Mouse (Mus musculus) 3T3-L1 (cell line): Measurements from ENCODE around the gene Tepsin.

Experiments
- DNase-seq: peaks from one replicate; pipeline ENCODE4 v3.0.0-alpha.2; 2015; ENCODE audit warnings: low read depth, low spot score

Gene Tepsin

GRCm38 (mm10) chr11:120111033-120111432 lies 12.5 kb upstream of the Tepsin start:
- DNase-seq = peak; percentile 79

GRCm38 (mm10) chr11:120110554-120110953 lies 12.0 kb upstream of the Tepsin start:
- peak; percentile 50 for DNase-seq

DNA sequence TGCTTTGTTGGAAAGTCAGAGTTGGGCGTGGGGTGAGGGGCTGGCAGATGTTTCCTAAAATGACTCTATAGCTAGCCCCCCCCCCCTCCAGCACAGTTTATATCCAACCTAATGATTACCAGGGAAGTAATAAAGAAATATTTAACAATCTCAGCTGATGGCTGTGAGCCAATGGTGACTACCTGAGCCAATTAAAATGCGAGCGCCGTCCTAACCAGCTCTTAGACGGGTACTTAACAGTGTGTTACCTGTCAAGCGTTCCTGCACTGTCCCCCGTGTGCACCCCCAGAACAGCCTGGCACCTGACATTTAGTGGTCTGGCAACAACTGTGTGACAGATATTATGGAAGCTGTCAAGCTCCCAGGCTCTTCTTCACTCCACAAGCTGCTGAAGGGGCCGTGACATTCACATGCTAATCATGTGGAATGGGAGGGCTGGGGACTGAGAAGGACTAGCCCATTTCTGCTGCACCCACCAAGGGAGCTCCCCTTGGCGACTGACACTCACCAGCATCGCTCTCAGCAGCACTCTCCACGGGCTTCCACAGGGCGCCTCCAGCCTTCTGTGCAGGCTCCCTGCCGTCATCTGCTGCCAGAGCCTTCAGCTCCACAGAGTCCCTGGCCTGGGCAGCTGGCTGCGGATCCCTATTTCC lies 11.2 kb upstream of the Tepsin start:
- no peak for DNase-seq

DNA sequence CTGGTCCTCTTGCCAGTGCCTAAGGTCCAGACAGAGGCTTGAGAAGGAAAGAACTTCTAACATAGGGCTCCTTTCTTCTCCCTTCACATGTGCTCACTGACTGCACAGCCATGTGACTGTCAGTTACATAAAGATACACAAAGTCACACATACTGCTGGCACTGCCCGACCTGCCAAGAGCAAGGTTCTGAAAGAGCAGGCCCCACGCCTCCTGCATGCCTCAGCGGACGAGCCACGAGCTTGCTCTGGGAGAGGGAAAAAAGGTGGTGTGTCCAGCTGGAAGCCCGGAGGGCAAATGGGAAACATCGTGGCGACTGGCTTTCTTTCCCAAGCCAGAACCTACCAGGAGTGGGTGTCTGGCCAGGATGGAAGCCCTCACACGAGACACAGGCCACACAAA lies 9.3 kb upstream of the Tepsin start:
- no peak for DNase-seq

- no peak for DNase-seq
Measured at GRCm38 (mm10) chr11:120107026-120107425, 8.5 kb upstream of the Tepsin start.

GRCm38 (mm10) chr11:120103431-120103997 lies 5.0 kb upstream of the Tepsin start:
- DNase-seq = no peak

DNA sequence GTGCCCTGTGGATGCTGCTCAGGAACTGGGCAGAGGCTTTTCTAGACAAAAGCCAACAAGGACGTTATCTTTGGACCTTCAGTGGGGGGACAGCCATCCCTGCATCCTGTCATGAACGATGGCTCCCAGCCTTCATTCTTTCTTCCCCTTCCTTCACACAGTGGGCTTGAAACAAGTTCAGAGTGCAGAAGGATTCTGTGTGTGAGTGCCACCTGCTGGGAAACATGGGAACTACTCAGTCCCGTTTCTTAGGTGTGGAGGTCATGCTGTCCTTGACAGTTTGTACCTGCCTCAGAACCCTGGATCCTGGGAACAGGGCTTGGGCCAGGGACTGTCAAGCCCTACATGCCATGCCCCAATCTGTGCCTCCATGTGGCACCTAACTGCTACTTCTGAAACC lies 2.5 kb upstream of the Tepsin start:
- DNase-seq = peak; percentile 88

DNA sequence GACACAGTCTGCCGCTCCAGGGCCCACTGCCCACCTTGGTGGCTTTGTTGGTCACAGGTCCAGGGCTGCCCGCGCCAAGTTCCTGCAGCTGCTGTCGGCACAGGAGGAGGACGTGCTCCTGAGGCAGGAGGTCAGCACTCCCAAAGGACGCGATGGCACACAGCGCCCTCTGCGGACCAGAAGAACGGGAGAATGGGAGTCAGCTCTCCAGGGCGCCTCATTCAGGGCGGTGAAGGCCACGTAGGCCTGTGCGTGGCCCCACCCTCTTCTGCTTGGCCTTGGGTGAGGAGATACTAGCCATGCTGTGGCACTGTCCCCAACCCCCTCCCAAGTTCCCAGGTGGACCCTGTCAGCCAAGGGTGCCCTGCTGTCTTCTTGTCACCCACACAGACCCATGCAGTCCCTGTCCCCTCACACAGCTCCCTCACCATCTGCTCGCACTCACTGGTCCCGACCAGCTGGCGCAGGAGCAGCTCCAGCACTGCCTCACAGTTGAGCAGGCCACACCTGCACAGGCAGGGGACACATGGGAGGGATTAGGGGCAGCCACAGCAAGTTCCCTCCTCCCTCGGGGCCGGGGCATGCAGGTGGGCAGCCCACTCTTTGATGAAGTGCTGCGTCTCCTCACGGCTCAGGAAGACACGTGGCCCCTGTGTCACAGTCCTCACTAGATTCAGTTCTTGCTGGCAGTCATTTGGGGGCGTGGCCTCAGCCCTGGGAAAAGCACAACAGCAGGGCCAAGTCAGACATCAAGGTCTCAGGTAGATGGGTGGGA lies 5.5 kb downstream of the Tepsin start:
- DNase-seq = no peak

DNA sequence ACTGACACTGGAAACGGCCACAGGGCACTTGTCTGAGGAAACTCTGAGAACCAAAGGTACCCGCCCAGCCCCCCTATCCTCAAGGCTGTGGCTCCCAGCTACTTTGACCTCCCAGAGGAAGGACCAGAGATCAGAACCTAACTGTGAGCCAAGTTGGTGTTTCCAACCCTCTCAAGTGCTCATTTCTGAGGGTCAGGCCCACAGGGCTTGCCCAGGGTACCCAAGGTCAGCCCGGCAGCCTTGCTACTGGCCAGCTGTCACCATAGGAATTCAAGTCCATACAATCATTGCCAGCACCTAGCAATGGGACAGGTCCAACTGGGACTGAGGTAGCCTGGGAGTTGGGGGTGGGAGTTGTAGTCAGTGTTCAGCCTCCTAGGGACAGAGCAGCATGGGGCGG lies 7.9 kb downstream of the Tepsin start:
- no peak for DNase-seq

- peak; percentile 99 for DNase-seq
Measured at GRCm38 (mm10) chr11:120086702-120087152, 11.8 kb downstream of the Tepsin start, which contains the start of gene Cep131. TSS of gene Cep131 (minus strand) at chr11:120086827.

DNA sequence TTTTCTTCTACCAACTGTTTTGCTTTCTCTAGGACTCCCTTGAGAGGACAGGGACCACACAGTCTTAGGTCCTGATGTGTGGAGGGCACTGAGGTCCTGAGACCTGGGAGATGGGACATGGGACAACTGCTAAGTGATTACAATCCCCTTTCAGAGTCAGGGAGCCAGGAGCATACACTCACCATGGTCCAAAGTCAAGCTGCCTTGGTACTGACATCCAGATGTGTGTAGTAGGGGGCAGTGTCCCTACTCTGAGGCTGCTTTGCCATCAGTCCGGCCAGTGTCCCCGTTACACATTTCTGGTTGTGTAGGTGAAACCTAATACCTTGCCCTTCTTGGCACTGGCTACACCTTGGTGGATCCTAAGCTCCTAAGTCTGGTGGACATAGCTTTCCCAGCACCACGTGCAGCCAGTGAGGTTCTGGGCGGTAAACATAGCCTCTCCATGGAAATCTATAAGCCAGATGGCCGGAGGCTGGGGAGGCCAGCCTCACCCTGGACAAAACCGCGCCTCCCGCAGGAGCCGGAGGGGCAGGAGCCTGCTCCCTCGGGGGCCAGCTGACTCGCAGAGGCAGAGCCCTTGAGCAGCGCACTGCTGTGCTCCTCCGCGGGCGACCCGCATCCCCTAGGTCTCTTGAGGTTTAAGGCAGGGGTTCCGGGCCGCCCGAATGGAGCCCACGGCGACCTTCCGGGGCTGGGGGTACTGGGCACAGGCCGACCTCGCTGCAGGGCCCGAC lies 12.5 kb downstream of the Tepsin start:
- peak; percentile 62 for DNase-seq

DNA sequence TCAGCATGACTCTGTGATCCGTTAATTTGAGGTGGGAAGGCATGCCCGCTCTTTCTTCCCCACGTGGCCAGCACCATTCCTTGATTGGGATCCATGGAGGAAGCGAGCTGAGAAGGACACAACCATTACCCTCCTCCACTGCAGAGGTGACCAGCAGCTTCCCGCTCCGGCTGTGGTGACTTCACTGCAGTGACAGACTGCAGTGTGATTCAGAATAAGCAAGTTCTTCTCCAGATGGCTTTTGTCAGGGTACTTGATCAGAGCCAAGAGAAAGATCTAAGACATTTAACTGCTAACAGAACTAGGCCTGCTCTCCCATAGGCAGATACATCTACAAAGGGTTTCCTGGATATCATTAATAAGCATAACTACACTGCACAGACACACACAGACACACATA lies 18.2 kb downstream of the Tepsin start:
- DNase-seq = no peak

- DNase-seq = no peak
Measured at GRCm38 (mm10) chr11:120076191-120076590, 22.3 kb downstream of the Tepsin start.

GRCm38 (mm10) chr11:120072986-120073647 lies 25.4 kb downstream of the Tepsin start:
- peak; percentile 33 for DNase-seq

- no peak for DNase-seq
Measured at GRCm38 (mm10) chr11:120071731-120072320, 26.7 kb downstream of the Tepsin start.

GRCm38 (mm10) chr11:120071065-120071464 lies 27.5 kb downstream of the Tepsin start:
- no peak for DNase-seq

- DNase-seq = no peak
Measured at GRCm38 (mm10) chr11:120070286-120070930, 28.1 kb downstream of the Tepsin start.

DNA sequence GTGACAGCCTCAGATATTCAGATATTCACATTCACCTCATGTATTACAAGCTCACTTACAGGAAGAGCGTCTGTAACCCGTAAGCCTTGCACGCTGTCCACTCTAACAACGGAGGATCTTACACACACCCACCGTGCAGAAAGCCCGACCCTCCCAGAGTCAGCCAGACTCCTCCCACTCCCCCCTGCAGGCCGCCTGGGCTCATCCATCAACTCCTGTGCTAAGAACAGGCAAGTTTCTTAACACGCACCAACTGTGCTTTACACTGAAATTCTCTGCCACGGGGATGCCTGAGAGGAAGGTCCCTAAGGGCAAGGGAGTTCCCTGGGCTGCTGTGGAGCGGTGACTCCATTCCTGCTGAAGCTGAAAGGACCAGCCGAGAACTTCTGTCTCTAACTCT lies 29.3 kb downstream of the Tepsin start:
- no peak for DNase-seq

- DNase-seq = no peak
Measured at GRCm38 (mm10) chr11:120067834-120068233, 30.7 kb downstream of the Tepsin start.

DNA sequence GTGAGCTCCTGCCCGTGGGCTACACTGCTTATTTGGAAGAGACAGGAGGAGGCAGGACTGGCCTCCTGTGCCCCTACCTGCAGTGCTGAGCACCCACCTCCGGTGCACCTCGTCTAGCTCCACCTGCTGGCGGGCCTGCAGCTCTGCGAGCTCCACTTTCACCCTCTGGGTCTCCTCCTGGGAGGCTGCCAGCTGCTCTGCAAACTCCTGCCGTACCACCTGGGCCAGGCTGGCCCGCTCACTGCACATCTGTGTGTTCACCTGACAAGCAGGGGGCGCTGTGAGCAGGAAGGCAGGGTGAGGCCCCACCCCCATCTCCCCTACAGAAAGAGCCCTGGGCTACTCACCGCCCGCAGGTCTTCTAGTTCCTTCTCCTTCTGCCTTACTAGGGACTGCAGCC lies 33.2 kb downstream of the Tepsin start:
- DNase-seq = peak; percentile 35

- no peak for DNase-seq
Measured at GRCm38 (mm10) chr11:120064668-120065040, 33.9 kb downstream of the Tepsin start.
